Mouse (Mus musculus): Measurements from ENCODE around the gene Emc10. TPM values are rescaled to one million over a fixed set of nuclear protein-coding genes. Genes with fewer than 3 reads are reported as not detected.

Gene Emc10
- total RNA-seq, 2 experiments from 2014 or later = 101 to 102 TPM

DNA sequence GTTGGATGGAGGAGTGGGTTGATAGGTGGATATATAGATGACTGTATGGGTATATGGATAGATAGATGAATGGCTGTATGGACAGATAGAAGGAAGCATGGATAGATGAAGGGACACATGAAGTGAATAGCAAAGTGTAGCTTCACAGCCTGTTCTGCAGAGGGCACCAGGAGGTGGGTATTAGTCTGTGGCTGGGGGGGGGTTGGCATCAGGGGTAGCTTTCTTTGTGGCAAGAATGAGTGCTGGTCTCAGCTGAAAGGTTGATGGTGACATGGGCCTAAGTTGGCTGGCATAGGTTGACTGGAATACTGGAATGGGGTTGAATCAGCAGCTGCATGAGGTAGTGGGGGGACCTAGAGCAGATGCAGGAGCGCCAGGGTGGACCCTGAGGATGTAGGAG, 55.1 kb downstream of the Emc10 start:
- intact Hi-C loops (cut with DNase I) = no loop called here

DNA sequence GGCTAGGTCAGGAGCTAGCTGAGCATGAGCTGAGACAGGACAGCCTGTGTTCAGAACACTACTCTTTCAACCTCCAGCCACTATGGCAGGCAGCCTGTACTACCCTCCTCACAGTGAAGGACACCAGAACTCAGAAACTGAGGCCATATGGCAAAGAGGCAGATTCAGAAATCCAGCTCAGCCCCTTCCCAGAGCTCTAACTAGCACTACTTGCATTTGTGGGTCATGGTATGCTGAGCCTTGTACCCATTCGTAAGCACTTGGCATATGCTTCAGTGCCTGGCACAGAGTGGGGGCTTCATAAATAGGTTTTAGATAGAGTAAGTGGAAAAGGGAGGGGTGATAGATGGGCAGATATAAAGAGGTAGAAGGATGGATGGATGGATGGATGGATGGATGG, 55.9 kb downstream of the Emc10 start:
- no peak for DNase-seq
- intact Hi-C loops (cut with DNase I) = no loop called here

More for the DNA sequence above, 55.1 kb downstream of the Emc10 start:
- DNase-seq = no peak

Small RNA genes within 50 kb of the gene (microRNA-seq; reads per million reads assigned to microRNA genes)
- 1.2 to 2.1 reads per million in 2 experiments for gene Mir7052
- gene Mir7053 = 0 reads per million in 2 experiments

Other genes starting within 250 kb of the Emc10 start
- under 1 TPM; 0.47 to 0.53 TPM for gene 1700028J19Rik, start 249.8 kb downstream of the Emc10 start, total RNA-seq (2021)
- gene 2410002F23Rik, start 249.8 kb downstream of the Emc10 start, total RNA-seq (2021) = 10 to 100 TPM; 34.9 to 42.1 TPM
- not detected for gene Acp4, start 239.2 kb downstream of the Emc10 start, total RNA-seq (2021)
- gene Gm15517, start 235.1 kb downstream of the Emc10 start, total RNA-seq (2021) = not detected
- 1 to 10 TPM; 1.1 TPM for gene Clec11a, start 189.6 kb downstream of the Emc10 start, total RNA-seq (2021)
- 1 to 10 TPM; 1.4 TPM for gene Shank1, start 186.3 kb downstream of the Emc10 start, total RNA-seq (2021)
- gene Syt3, start 112.4 kb downstream of the Emc10 start, total RNA-seq (2021) = 1 to 10 TPM in 1 of 2 experiments, under 1 TPM in 1; 0.74 to 1.3 TPM
- gene 1700008O03Rik, start 110.7 kb downstream of the Emc10 start, total RNA-seq (2021) = under 1 TPM in 1 of 2 experiments, not detected in 1; 0.40 TPM
- 10 to 100 TPM; 28.3 to 39.0 TPM for gene Lrrc4b, start 67.5 kb downstream of the Emc10 start, total RNA-seq (2021)
- gene Aspdh, start 31.1 kb downstream of the Emc10 start, total RNA-seq (2021) = under 1 TPM; 0.79 to 0.93 TPM
- 10 to 100 TPM; 70.3 to 79.0 TPM for gene Josd2, start 28.5 kb downstream of the Emc10 start, total RNA-seq (2021)
- gene Fam71e1, start 52 bp upstream of the Emc10 start, total RNA-seq (2021) = 1 to 10 TPM; 5.1 to 6.0 TPM
- 10 to 100 TPM; 16.3 to 22.2 TPM for gene Mybpc2, start 28.1 kb upstream of the Emc10 start, total RNA-seq (2021)
- 1 to 10 TPM; 1.1 to 1.3 TPM for gene Spib, start 35.5 kb upstream of the Emc10 start, total RNA-seq (2021)
- 10 to 100 TPM; 18.7 to 24.5 TPM for gene Pold1, start 52.3 kb upstream of the Emc10 start, total RNA-seq (2021)
- 10 to 100 TPM; 45.1 to 49.0 TPM for gene Nr1h2, start 57.4 kb upstream of the Emc10 start, total RNA-seq (2021)
- gene Napsa, start 75.9 kb upstream of the Emc10 start, total RNA-seq (2021) = 1 to 10 TPM in 1 of 2 experiments, under 1 TPM in 1; 0.43 to 1.4 TPM
- gene Kcnc3, start 94.1 kb upstream of the Emc10 start, total RNA-seq (2021) = under 1 TPM; 0.35 to 0.36 TPM
- gene Myh14, start 174.3 kb upstream of the Emc10 start, total RNA-seq (2021) = 10 to 100 TPM; 37.0 to 46.2 TPM
- gene Izumo2, start 212.2 kb upstream of the Emc10 start, total RNA-seq (2021) = not detected

Data from heart, postnatal 10 days (tissue).